Mouse (Mus musculus) forebrain, embryonic 16.5 days (tissue): ENCODE measurements around the gene Taz. TPM values are rescaled to one million over a fixed set of nuclear protein-coding genes. Genes with fewer than 3 reads are reported as not detected.

Experiments used
- ATAC-seq: fragments of 200-750 bp; cut with Nextera tagmentation; 2 replicates; pipeline ENCODE4 v1.8.0; 2017; ENCODE audit warnings: mild to moderate bottlenecking, moderate library complexity
- H3K27ac ChIP-seq: fragments of 300-500 bp; sonication (generic); 2 replicates; pipeline ENCODE4 v1.5.1; 2014; ENCODE audit warnings: low read length, control low read depth
- H3K27me3 ChIP-seq: fragments of 300-500 bp; sonication (generic); replicated peaks from 2 replicates; pipeline ENCODE4 v1.6.1; 2014; ENCODE audit warnings: low read length; ENCODE audit not compliant: control insufficient read depth, insufficient read depth
- H3K36me3 ChIP-seq: fragments of 300-500 bp; sonication (generic); 2 replicates; pipeline ENCODE4 v1.6.1; 2014; ENCODE audit not compliant: control insufficient read depth, insufficient read depth
- H3K4me1 ChIP-seq: fragments of 300-500 bp; sonication (generic); replicated peaks from 2 replicates; pipeline ENCODE4 v1.6.1; 2014; ENCODE audit warnings: low read length; ENCODE audit not compliant: control insufficient read depth, insufficient read depth
- H3K4me2 ChIP-seq: fragments of 300-500 bp; sonication (generic); 2 replicates; pipeline ENCODE4 v1.6.1; 2014; ENCODE audit warnings: mild to moderate bottlenecking, low read length, control low read depth
- H3K4me3 ChIP-seq: fragments of 300-500 bp; sonication (generic); replicated peaks from 2 replicates; pipeline ENCODE4 v1.5.1; 2014; ENCODE audit warnings: mild to moderate bottlenecking, low read length, control low read depth
- H3K9ac ChIP-seq: fragments of 300-500 bp; sonication (generic); replicated peaks from 2 replicates; pipeline ENCODE4 v1.6.1; 2014; ENCODE audit warnings: low read depth, low read length, control low read depth
- H3K9me3 ChIP-seq: fragments of 300-500 bp; sonication (generic); 2 replicates; pipeline ENCODE4 v1.6.1; 2016; ENCODE audit warnings: low read length; ENCODE audit not compliant: control insufficient read depth
- WGBS: fragments of 180-500 bp; shearing (Covaris S2); extraction: QIAGEN DNeasy Blood & Tissue Kit; methylation state at CpG from one replicate; pipeline ENCODE4 v1.1.7; 2014; 5-methylcytosine and 5-hydroxymethylcytosine counted together
- polyA plus RNA-seq: library from polyadenylated mRNA; unstranded; fragments of >200 nt; fragmentation: Nextera tagmentation; extraction: Ambion mirVana; gene quantifications from 2 replicates; pipeline ENCODE4 v1.2.1, GENCODE M21; 2015

Taz gene
- polyA plus RNA-seq, 1 experiment from 2014 or later = 104 TPM

DNA sequence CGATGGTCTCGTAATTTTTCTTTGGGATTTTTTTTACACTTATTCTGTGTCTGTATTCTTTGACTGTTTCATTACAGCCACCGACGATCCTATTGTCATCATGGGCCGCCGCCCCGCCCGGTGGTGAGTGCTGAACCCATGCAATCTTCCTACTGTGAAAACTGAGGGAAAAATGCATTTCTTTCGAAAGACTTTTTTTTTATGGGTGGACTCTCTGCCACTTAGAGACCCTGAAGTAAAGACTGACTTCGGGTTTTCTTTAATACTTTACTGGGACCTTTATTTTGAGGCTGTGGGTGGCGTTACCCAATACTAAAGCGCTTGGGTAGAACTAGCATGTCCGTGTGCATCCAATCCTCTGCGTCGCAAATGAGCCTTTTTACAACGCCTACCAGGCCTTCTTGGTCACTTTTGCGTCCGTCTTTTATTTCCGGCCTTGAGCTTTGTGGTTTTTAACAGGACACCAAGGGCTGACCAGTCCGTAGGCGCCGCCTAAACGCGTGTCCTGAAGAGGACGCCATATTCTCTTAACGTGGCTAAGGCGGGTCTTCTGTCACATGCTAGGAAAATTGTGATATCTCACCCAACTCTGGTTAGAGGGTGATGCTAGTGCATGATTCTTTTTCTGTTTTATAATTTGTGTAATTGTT, 10.7 kb upstream of the Taz start:
- peak overlapping the region; percentile 44 for H3K4me3 ChIP-seq
- 20% methylated on average over 27 of the region's 27 CpGs for WGBS
- H3K27me3 ChIP-seq = no peaks in the 10 kb centered on the region
- peak overlapping the region; percentile 58 for H3K9ac ChIP-seq
- H3K4me1 ChIP-seq = peaks cover 6% of the 10 kb centered on the region; the same call in 1 of the 2 replicates
- peak overlapping the region; percentile 71 for H3K4me2 ChIP-seq
- no peak for ATAC-seq
- H3K36me3 ChIP-seq = peaks cover 4% of the 10 kb centered on the region
- peak overlapping the region; percentile 27; the same call in 1 of the 2 replicates for H3K27ac ChIP-seq
- H3K9me3 ChIP-seq = no peaks in the 10 kb centered on the region

DNA sequence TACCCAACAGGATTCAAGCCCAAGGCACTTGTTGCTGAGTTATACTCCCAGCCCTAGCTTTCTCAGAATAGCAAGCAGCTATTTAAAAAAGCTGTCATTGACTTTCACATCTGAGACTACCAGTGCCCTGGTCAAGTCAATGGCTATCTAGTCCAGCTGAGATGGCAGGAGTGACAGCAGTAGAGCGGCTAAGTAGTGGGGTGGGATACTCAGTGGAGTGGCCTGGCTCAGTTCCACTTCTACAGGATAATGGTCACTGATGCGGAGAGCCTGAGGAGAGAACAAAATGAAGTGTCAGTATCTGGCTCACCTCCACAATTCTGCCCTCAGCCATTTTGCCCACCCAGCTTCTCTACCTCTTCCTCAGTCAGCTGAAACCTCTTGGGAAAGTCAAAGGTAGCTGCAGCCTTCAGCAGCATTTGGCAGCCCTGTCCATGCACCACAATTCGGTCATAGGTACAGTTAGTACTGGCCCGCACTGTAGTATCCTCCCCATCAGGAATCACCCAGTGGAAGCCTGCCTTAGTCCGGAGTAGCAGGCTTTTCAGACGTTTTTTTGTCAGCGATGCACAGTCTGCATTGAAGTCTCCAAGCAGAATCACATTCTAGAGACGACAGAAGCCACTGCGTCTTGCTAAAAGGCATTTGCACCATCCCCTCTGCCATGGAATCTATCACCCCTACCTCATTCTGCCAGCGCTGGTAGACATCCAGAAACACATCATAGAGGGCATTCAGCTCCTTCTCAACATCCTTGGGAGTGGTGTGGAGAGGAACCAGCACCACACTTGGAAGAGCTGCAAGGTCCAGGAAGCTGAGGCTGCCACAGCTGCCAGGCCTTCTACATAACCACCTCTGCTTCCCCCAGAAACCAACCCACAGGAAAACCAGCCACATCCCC, 8.0 kb upstream of the Taz start:
- H3K4me1 ChIP-seq = peaks cover 6% of the 10 kb centered on the region; the same call in 1 of the 2 replicates
- no peak overlapping the region for H3K4me2 ChIP-seq
- H3K9me3 ChIP-seq = no peaks in the 10 kb centered on the region
- no peaks in the 10 kb centered on the region for H3K27me3 ChIP-seq
- no peak for ATAC-seq
- H3K27ac ChIP-seq = no peak overlapping the region
- WGBS = 34% methylated on average over 10 of the region's 10 CpGs
- peaks cover 4% of the 10 kb centered on the region for H3K36me3 ChIP-seq
- H3K4me3 ChIP-seq = no peak overlapping the region
- no peak overlapping the region for H3K9ac ChIP-seq

DNA sequence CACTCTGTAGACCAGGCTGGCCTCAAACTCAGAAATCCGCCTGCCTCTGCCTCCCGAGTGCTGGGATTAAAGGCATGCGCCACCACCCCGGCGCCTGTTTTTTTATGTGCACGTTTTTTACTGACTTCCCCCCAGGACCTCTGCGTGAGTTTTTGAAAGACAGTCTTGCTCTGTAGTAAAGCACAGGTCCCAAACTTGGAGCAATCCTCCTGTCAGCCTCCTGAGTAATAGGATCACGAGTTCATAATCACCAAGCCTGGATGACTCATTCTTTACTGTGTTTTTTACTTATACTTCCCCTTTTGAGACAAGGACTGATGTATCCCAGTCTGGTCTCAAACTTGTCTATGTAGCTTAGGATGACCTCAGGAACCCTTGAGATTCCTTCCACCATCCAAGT, 3.8 kb upstream of the Taz start:
- H3K4me3 ChIP-seq = no peak overlapping the region
- ATAC-seq = no peak
- H3K9me3 ChIP-seq = no peaks in the 10 kb centered on the region
- no peak overlapping the region for H3K4me2 ChIP-seq
- no peak overlapping the region for H3K27ac ChIP-seq
- H3K27me3 ChIP-seq = no peaks in the 10 kb centered on the region
- WGBS = 69% methylated on average over 7 of the region's 8 CpGs
- H3K4me1 ChIP-seq = peaks cover 7% of the 10 kb centered on the region; the same call in 1 of the 2 replicates
- H3K9ac ChIP-seq = no peak overlapping the region
- peaks cover 4% of the 10 kb centered on the region for H3K36me3 ChIP-seq

DNA sequence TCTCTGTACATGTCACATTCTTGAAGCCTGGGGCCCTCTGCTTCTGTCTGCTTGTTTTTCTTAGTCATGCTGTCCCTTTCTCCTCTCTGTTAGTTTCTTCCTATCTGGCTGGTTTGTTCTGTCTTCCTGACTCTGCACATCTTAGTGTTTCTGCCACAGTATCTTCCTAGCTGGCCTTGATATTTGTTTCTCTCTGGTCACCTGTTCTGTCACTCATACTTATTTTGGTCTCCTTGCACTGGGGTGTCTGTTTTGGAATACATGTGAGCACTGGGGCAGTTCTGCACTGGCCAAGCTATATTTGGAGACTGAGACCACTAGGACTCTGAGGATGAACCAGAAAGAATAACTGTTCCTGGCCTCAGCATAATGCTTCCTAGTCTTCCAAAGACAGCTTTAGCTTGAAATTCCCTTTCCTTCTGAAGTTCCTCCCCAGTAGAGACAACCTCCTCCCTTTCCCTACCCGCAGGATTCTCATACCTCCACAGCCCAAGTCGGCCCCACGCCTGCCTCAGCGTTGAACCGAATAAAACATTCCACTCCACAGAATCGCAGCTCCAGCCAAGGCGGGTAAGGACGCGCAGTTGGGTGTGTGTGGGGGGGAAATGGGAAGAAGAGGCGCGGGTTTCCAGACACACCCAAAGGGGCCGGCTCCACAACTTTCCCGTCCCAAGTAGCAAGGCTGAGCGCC, 526 bp upstream of the Taz start:
- Histone ChIP-seq H3K4me3 (peak overlapping the region; percentile 61), H3K4me1 (peaks cover 18% of the 10 kb centered on the region), H3K9me3 (no peaks in the 10 kb centered on the region), H3K36me3 (no peaks in the 10 kb centered on the region), H3K27me3 (no peaks in the 10 kb centered on the region), H3K9ac (peak overlapping the region; percentile 78), H3K27ac (no peak overlapping the region), H3K4me2 (peak overlapping the region; percentile 74)
- no peak; the same call in 1 of the 2 replicates for ATAC-seq
- WGBS = 9% methylated on average over 14 of the region's 14 CpGs

DNA sequence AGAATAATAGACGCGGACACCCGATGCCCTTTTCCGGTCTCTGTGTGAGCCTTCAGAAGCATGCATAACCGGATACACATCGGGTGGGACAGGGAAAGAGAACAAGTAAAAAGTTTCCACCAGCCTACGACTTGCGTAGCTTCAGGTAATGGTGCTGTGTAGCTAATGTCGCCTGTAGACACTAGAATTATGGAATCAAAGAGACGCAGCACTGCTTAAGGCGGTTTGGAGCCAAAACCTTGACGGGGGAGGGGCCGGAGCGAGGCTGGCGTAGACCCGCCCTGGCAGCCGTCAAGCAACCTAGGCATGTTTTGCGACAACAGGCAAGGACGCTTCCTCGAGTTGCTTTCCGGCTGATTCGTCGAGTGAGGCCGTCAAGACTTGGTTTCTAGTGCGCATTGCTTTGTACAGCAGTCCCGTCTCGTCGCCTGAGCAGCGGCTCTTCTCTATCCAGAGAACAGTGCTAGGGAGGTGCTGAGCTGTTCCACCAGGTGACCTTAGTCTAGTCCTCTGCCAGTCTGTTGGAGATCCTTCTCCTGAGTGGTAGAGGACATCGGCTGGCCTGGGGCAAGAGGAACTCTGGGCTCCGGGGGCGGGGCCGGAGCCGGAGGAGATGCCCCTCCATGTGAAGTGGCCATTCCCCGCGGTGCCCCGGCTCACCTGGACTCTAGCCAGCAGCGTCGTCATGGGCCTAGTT, 831 bp downstream of the Taz start:
- peak overlapping the region; percentile 74 for H3K4me2 ChIP-seq
- no peaks in the 10 kb centered on the region for H3K27me3 ChIP-seq
- H3K36me3 ChIP-seq = no peaks in the 10 kb centered on the region
- no peaks in the 10 kb centered on the region for H3K9me3 ChIP-seq
- 25% methylated on average over 39 of the region's 39 CpGs for WGBS
- H3K4me1 ChIP-seq = peaks cover 18% of the 10 kb centered on the region
- ATAC-seq = peak; percentile 87
- H3K9ac ChIP-seq = peak overlapping the region; percentile 78
- H3K27ac ChIP-seq = peak overlapping the region; percentile 65
- peak overlapping the region; percentile 61 for H3K4me3 ChIP-seq

DNA sequence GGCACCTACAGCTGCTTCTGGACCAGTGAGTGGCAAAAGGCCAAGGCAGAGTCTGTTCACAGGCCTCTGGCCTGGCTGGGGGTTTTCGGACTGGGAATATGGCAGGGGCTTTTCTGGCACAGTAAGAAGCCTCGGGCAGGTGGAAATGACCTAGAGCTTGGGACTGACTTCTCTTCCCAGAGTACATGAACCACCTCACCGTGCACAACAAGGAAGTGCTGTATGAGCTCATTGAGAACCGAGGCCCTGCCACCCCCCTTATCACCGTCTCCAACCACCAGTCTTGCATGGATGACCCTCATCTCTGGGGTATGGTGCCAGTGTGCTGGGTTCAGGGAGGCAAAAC, 1.4 kb downstream of the Taz start:
- no peaks in the 10 kb centered on the region for H3K36me3 ChIP-seq
- ATAC-seq = no peak
- H3K4me1 ChIP-seq = peaks cover 18% of the 10 kb centered on the region
- 41% methylated on average over 5 of the region's 5 CpGs for WGBS
- H3K27me3 ChIP-seq = no peaks in the 10 kb centered on the region
- peak overlapping the region; percentile 65; the same call in 1 of the 2 replicates for H3K27ac ChIP-seq
- peak overlapping the region; percentile 78 for H3K9ac ChIP-seq
- H3K4me2 ChIP-seq = peak overlapping the region; percentile 59
- H3K9me3 ChIP-seq = no peaks in the 10 kb centered on the region
- H3K4me3 ChIP-seq = peak overlapping the region; percentile 61

DNA sequence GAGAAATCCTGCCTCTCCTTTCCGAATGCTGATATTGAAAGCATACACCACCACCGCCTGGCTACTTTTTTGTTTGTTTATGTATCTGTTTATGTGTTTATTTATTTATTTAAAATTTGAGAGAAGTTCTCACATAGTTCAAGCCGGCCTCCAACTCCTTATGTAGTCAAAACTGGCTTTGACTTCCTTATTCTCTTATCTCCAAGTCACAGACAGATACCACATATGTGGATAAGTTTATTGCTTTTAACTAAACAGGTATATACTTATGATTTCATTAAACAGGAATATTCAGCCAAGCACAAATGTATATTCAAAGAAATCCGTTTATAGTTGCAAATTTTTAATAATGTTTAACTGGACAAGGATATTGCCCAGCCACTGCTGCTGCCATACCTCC, 11.7 kb downstream of the Taz start:
- H3K27me3 ChIP-seq = no peaks in the 10 kb centered on the region
- peaks cover 6% of the 10 kb centered on the region for H3K4me1 ChIP-seq
- no peak overlapping the region for H3K4me2 ChIP-seq
- 81% methylated on average over 4 of the region's 4 CpGs for WGBS
- H3K4me3 ChIP-seq = no peak overlapping the region
- no peak for ATAC-seq
- H3K36me3 ChIP-seq = no peaks in the 10 kb centered on the region
- H3K9me3 ChIP-seq = no peaks in the 10 kb centered on the region
- no peak overlapping the region for H3K9ac ChIP-seq
- H3K27ac ChIP-seq = no peak overlapping the region

DNA sequence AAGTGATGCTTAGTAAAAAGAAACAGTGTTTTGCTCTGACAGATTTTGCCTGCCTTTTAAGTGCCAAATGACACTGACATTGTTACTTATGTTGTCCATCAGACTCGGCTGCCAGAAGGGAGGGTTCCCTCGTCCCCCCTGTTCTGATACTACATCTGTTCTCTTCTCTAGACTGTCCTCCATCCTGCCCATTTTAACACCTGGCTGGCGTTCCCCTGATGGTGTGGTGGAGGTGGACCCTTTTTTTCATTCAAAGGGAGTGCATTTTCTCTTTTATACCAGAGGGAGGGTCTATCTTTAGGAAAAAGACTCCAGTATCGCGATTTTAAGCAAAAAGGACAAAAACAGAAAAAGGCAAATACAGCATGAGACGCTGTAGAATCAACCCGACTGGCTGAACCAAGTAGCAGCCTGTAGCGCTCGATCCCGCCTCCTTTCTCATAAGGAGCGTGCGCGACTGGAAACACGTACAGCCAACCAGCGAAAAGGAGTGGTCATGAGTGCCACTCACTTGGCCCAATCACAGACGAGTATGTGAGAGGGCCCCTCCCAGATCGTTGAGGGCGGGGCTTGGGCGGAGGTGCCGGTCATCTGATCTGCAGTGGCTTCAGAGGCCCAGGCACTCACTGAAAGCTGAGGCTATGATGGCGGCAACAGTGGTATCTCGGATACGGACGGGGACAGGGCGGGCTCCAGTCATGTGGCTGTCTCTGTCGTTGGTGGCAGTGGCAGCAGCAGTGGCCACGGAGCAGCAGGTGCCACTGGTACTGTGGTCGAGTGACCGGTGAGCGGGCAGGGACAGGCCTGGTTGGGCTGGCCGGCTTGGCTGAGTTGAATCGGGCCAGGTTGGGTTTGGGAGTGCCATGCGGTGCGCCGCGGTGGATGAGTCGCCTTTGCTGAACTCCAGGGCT, 15.1 kb downstream of the Taz start, which contains the start of gene Atp6ap1:
Gene Atp6ap1, plus strand, starts transcription at position 560 of the 911 bp plus-strand sequence.
- peak within 1 kb of the TSS; percentile 71 for H3K4me2 ChIP-seq
- peak within 1 kb of the TSS; percentile 81 for H3K9ac ChIP-seq
- WGBS = 16% methylated on average over 37 of the region's 37 CpGs
- peak within 1 kb of the TSS; percentile 85 for H3K27ac ChIP-seq
- H3K27me3 ChIP-seq = no peaks in the 10 kb centered on the region
- H3K4me1 ChIP-seq = peaks cover 12% of the 10 kb centered on the region
- H3K9me3 ChIP-seq = no peaks in the 10 kb centered on the region
- 0 out of 2 replicates have a peak, but pooled peaks cover 3% of the 10 kb centered on the region for H3K36me3 ChIP-seq
- ATAC-seq = peak; percentile 99
- peak within 1 kb of the TSS; percentile 71 for H3K4me3 ChIP-seq
